Mouse (Mus musculus) ES-CJ7 (cell line): ENCODE measurements around the gene Srd5a1.

Source experiments
- DNase-seq: peaks from one replicate; pipeline ENCODE4 v3.0.0; 2011; ENCODE audit warnings: low read depth, low spot score

Gene Srd5a1

DNA sequence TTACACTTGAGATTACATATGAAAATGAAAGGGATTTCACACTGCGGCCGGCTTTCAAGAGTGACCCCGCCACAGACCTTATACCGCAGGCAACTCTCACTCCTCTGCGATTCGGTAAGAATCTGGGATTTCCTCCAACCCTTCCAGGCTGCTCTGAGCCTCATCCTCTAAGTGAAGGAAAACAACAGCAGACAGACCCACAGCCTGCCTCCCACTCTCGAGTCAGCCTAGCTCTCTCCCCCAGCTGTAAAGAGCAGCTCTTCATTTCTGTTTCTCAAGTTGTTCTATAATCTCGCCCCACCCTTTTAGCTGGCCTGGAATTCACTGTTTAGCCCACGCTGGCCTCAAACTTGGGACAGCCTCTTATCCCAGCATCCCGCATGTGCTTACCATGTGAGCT is 69.5 kb downstream of the Srd5a1 start:
- DNase-seq = no peak

- DNase-seq = no peak
Observed at GRCm38 (mm10) chr13:69541209-69541608, 70.0 kb downstream of the Srd5a1 start.

DNA sequence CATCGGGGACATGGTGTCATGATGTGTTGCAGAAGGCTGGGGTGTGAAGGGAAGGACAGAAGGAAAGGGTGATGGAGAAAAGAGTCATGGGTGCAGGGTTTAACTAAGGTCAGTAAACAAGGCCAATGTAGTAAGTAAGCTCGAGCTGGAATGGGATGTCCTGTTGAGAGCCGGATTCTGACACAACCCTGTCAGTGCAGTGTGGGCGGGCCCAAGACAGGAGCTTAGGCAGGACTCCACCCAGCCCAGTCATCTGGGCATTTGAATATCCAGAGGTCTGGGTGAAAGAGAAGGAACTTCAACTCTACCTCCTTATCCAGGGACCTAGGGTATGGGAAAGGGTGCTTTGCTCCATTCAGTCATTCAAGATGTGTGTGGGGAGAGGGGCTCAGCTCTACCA is 72.9 kb downstream of the Srd5a1 start:
- peak; percentile 41 for DNase-seq

GRCm38 (mm10) chr13:69537366-69537765 is 73.9 kb downstream of the Srd5a1 start:
- no peak for DNase-seq

DNA sequence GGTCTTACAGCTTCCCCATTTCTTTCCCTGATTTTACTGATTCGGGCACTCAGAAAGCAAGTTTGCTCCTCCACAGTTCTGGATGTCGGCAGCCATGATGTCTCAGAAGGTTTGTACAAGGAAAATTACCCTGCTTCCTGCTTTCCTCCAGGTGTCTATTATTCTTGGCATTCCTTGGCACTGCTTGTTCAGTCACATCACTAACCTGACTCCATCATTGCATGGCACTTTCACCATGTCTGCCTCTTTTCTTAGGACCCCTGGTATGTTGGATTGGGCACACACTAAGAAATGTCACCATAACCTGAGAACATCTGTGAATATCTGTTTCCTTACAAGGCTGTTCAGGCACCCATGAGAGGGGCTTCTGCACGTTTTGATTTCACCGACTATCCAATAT is 75.2 kb downstream of the Srd5a1 start:
- no peak for DNase-seq

DNA sequence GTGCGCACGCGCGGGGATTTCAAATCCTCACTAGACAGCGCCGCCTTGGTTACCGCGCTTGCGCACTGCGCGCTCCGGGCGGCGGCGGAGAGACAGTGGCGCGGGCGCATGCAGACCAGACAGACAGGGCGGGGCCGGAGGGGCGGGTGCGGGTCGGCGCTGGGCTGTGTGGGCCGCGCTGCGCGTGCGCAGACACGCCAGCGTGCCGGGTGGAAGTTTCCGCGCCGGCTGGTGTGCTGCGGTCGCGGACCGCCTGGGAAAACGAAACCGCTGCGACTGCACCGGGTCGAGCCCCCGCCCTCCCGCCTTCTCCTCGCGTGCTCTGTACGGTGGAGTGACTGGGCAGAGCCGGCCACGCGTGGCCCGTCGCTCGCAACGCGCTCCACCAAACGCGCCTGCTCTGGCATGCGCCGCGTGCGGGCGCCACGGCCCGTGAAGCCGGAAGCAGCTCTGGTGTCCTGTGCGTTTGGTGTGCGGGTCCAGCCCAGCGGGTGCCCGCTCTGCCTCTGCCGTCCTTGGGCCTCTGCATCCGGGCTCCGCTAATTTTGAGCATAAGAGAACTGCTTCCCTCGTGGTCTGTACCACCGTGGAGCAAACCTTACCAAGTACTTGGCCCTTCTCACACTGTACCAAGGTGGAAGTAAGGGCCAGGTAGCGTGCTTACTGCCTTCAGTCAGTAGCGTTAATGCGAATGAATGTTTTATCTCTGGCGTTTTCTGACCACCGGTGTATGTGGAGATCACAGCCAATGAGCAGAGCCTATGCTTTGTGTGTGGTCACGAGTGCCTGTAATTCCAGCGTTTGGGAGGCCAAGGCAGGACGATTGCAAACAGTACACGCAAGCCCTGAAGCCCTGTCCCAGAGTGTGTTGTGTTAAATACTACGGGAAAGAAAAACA is 76.3 kb downstream of the Srd5a1 start:
- peak; percentile 96 for DNase-seq

DNA sequence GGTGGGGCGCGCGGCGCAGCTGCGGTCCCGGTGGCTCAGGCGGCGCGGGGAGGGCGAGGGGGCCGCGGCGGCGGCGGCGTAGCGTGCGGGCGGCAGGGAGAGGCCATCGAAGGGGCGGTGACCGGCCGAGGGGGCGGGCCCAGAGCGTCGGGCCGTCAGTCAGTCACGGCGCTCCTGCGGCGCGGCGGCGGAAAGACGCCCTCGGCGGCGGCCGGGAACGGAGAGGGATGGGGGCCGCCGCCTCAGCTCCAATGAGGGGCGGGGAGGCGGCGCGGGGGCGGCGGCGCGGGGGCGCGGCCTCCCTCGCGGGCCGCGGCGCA is 76.9 kb downstream of the Srd5a1 start, which contains the start of gene Tent4a:
Tent4a (minus strand) TSS at position 284 of the 320 bp plus-strand sequence.
- no peak for DNase-seq

- no peak for DNase-seq
Observed at GRCm38 (mm10) chr13:69533405-69534333, 77.6 kb downstream of the Srd5a1 start, which contains the start of gene Nsun2. Gene Nsun2 (plus strand): TSS chr13:69533746.

- no peak for DNase-seq
Observed at GRCm38 (mm10) chr13:69532893-69533404, 78.3 kb downstream of the Srd5a1 start.

DNA sequence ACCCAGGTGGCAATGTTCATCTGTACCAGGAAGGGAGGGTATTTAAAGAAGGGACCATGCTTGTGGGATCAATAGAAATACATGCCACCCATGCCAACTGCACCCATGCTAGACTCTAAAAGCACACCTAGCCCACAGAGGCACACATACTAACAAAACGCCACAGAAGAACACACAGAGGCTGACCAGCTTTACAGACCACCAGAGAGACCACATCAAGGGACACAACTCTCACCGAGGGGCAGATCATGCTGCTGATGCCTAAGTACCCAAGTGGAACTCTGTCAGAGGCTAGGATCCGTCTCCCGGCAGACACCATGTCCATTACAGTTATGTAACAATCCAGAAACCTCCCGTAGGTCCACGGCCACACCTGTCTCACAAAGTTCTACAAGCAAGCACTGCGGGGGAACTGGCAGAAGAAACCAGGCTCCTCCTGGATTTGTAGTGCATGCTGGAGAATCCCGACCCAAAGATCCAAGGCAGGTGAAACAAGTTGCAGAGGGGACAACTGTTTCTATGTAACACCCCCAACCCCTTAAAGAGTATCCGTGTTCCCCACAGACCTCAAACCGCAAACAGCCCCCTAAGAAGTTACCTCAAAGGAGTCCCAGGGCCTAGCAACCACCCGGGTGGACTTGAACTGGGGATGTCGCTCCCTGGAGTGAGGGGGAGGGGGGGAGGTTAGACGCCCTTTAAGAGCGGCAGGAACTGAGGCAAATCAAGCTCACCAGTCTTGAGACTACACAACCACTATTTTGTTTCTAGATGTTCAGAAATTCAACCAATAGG is 78.9 kb downstream of the Srd5a1 start:
- no peak for DNase-seq

- DNase-seq = no peak
Observed at GRCm38 (mm10) chr13:69531431-69531830, 79.8 kb downstream of the Srd5a1 start.

GRCm38 (mm10) chr13:69530951-69531350 is 80.3 kb downstream of the Srd5a1 start:
- DNase-seq = no peak

GRCm38 (mm10) chr13:69530156-69530555 is 81.1 kb downstream of the Srd5a1 start:
- DNase-seq = no peak

- DNase-seq = no peak
Observed at GRCm38 (mm10) chr13:69528531-69528930, 82.7 kb downstream of the Srd5a1 start.

- no peak for DNase-seq
Observed at GRCm38 (mm10) chr13:69525867-69526266, 85.4 kb downstream of the Srd5a1 start.

DNA sequence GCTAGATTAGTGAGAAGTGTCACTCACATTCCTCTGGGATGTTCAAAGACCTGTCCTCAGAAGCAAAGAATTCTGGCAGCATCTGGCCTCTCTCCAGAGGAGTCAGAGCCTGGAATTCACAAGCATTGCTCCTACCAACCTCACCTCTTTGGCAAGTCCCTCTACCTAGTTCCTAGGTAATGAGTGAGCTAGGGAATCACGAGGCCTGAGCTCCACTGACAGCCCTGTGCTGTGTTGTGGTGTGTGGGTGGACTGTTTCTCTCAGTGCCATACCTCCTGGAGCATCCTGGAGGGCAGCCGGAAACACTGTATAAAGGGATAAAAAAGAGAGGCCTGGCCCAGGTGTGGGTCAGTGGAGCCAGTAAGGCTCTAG is 87.1 kb downstream of the Srd5a1 start:
- DNase-seq = no peak
